Mouse (Mus musculus) limb, embryonic 14.5 days (tissue): ENCODE measurements around the gene Pip4p1. TPM values are rescaled to one million over a fixed set of nuclear protein-coding genes. Genes with fewer than 3 reads are reported as not detected.
"Not testable (repeated sequence)": the region's sequence is repeated elsewhere in the genome, so short reads cannot be mapped to it uniquely, and the experiment has no call there.

ENCODE experiments used
- ATAC-seq: fragments of 200-750 bp; cut with Nextera tagmentation; 2 replicates; pipeline ENCODE4 v1.8.0; 2017; ENCODE audit warnings: low read depth, moderate number of reproducible peaks, moderate TSS enrichment; ENCODE audit not compliant: low FRiP score
- DNase-seq: peaks from one replicate; pipeline ENCODE4 v3.0.0-alpha.2; 2015; ENCODE audit warnings: low spot score
- H3K27ac ChIP-seq: fragments of 300-500 bp; sonication (generic); replicated peaks from 2 replicates; pipeline ENCODE4 v1.5.1; 2014; ENCODE audit warnings: low read depth, mild to moderate bottlenecking, low read length, moderate library complexity, mixed read lengths
- H3K27me3 ChIP-seq: fragments of 300-500 bp; sonication (generic); 2 replicates; pipeline ENCODE4 v1.6.1; 2014; ENCODE audit warnings: low read length, mixed read lengths; ENCODE audit not compliant: control insufficient read depth, insufficient read depth
- H3K36me3 ChIP-seq: fragments of 300-500 bp; sonication (generic); 2 replicates; pipeline ENCODE4 v1.6.1; 2014; ENCODE audit warnings: mild to moderate bottlenecking, low read length, moderate library complexity, mixed read lengths; ENCODE audit not compliant: control insufficient read depth, insufficient read depth
- H3K4me1 ChIP-seq: fragments of 300-500 bp; sonication (generic); 2 replicates; pipeline ENCODE4 v1.6.1; 2014; ENCODE audit warnings: antibody characterized with exemption, low read length, mixed read lengths; ENCODE audit not compliant: control insufficient read depth, insufficient read depth
- H3K4me2 ChIP-seq: fragments of 300-500 bp; sonication (generic); replicated peaks from 2 replicates; pipeline ENCODE4 v1.6.1; 2014; ENCODE audit warnings: low read depth, mild to moderate bottlenecking, low read length, moderate library complexity; ENCODE audit not compliant: severe bottlenecking
- H3K4me3 ChIP-seq: fragments of 300-500 bp; sonication (generic); replicated peaks from 2 replicates; pipeline ENCODE4 v1.5.1; 2014; ENCODE audit warnings: low read length
- H3K9ac ChIP-seq: fragments of 300-500 bp; sonication (generic); 2 replicates; pipeline ENCODE4 v1.6.1; 2014; ENCODE audit warnings: mild to moderate bottlenecking, low read depth, low read length, moderate library complexity; ENCODE audit not compliant: severe bottlenecking
- H3K9me3 ChIP-seq: fragments of 300-500 bp; sonication (generic); 2 replicates; pipeline ENCODE4 v1.6.1; 2016; ENCODE audit warnings: low read length; ENCODE audit not compliant: control insufficient read depth
- POLR2A ChIP-seq: fragments of 200-500 bp; IDR thresholded peaks from 2 replicates; pipeline ENCODE4 v1.8.0; 2012; ENCODE audit warnings: inconsistent platforms, mild to moderate bottlenecking, moderate library complexity, borderline replicate concordance; ENCODE audit not compliant: insufficient read depth, insufficient read length; ENCODE audit errors: extremely low read depth
- WGBS: fragments of 180-500 bp; shearing (Covaris S2); extraction: QIAGEN DNeasy Blood & Tissue Kit; methylation state at CpG from one replicate; pipeline ENCODE4 v1.1.7; 2014; 5-methylcytosine and 5-hydroxymethylcytosine counted together
- polyA plus RNA-seq, 2 experiments: library from polyadenylated mRNA; depleted of rRNA in 1 of 2; stranded (reverse) in 1 of 2; unstranded in 1 of 2; fragments of >200 nt; fragmentation: Nextera tagmentation in 1 of 2; extraction: Ambion mirVana in 1 of 2; gene quantifications; 2 replicates each; pipeline versions ENCODE4 v1.2.1 to v1.2.3; 2012 to 2014

Gene Pip4p1
- polyA plus RNA-seq, 2 experiments = 50.3 to 82.3 TPM

GRCm38 (mm10) chr14:50927366-50927765, 3.3 kb downstream of the Pip4p1 start:
- no peak for TF ChIP-seq POLR2A
- WGBS = 65% methylated on average over 3 of the region's 3 CpGs
- Histone ChIP-seq H3K27ac (no peak overlapping the region), H3K4me2 (no peak overlapping the region), H3K9me3 (no peaks in the 10 kb centered on the region), H3K9ac (no peak overlapping the region), H3K4me1 (peaks cover 10% of the 10 kb centered on the region; the same call in 1 of the 2 replicates), H3K27me3 (no peaks in the 10 kb centered on the region), H3K4me3 (no peak overlapping the region), H3K36me3 (peaks cover 36% of the 10 kb centered on the region)
- no peak for DNase-seq
- no peak for ATAC-seq

GRCm38 (mm10) chr14:50925111-50925920, 5.3 kb downstream of the Pip4p1 start:
- no peaks in the 10 kb centered on the region for H3K9me3 ChIP-seq
- peak; percentile 24 for ATAC-seq
- peaks cover 10% of the 10 kb centered on the region; the same call in 1 of the 2 replicates for H3K4me1 ChIP-seq
- no peak for DNase-seq
- peak overlapping the region; percentile 72 for H3K4me2 ChIP-seq
- H3K4me3 ChIP-seq = peak overlapping the region; percentile 95
- TF ChIP-seq POLR2A = no peak
- peak overlapping the region; percentile 81 for H3K9ac ChIP-seq
- peaks cover 36% of the 10 kb centered on the region for H3K36me3 ChIP-seq
- WGBS = 2% methylated on average over 38 of the region's 38 CpGs
- H3K27ac ChIP-seq = peak overlapping the region; percentile 93
- H3K27me3 ChIP-seq = no peaks in the 10 kb centered on the region

- H3K4me1 ChIP-seq = peaks cover 6% of the 10 kb centered on the region; the same call in 1 of the 2 replicates
- peak; percentile 99 for DNase-seq
- peak within 1 kb of the TSS; percentile 95 for H3K4me3 ChIP-seq
- peak within 1 kb of the TSS; percentile 93 for H3K27ac ChIP-seq
- H3K27me3 ChIP-seq = no peaks in the 10 kb centered on the region
- no peaks in the 10 kb centered on the region for H3K9me3 ChIP-seq
- peak; percentile 98 for ATAC-seq
- under 1% methylated on average over 54 of the region's 57 CpGs for WGBS
- peak within 1 kb of the TSS; percentile 81 for H3K9ac ChIP-seq
- peak; percentile 49; the same call in 1 of the 2 replicates for TF ChIP-seq POLR2A
- peak within 1 kb of the TSS; percentile 72 for H3K4me2 ChIP-seq
- H3K36me3 ChIP-seq = peaks cover 40% of the 10 kb centered on the region
Measured at GRCm38 (mm10) chr14:50924281-50925064, 6.2 kb downstream of the Pip4p1 start, which contains the start of the genes Osgep and Apex1. TSS of gene Osgep (minus strand) at chr14:50924893. TSS of gene Apex1 (plus strand) at chr14:50924968.

GRCm38 (mm10) chr14:50923437-50923836, 7.2 kb downstream of the Pip4p1 start:
- Histone ChIP-seq H3K36me3 (peaks cover 39% of the 10 kb centered on the region), H3K4me2 (peak overlapping the region; percentile 72), H3K9ac (peak overlapping the region; percentile 81; the same call in 1 of the 2 replicates), H3K4me3 (peak overlapping the region; percentile 95)
- not testable (repeated sequence) for DNase-seq, H3K4me1 ChIP-seq, H3K9me3 ChIP-seq, H3K27me3 ChIP-seq, ATAC-seq, H3K27ac ChIP-seq
- 78% methylated on average over 1 of the region's 1 CpGs for WGBS

- H3K9me3 ChIP-seq = no peaks in the 10 kb centered on the region
- no peak for TF ChIP-seq POLR2A
- no peak overlapping the region for H3K4me3 ChIP-seq
- 62% methylated on average over 3 of the region's 3 CpGs for WGBS
- H3K36me3 ChIP-seq = peaks cover 51% of the 10 kb centered on the region
- no peaks in the 10 kb centered on the region for H3K4me1 ChIP-seq
- no peak for ATAC-seq
- no peaks in the 10 kb centered on the region for H3K27me3 ChIP-seq
- DNase-seq = no peak
- H3K4me2 ChIP-seq = no peak overlapping the region
- H3K9ac ChIP-seq = no peak overlapping the region
- H3K27ac ChIP-seq = no peak overlapping the region
Measured at GRCm38 (mm10) chr14:50911356-50911755, 19.3 kb downstream of the Pip4p1 start.
